29 mouse cellular contexts compared by ENCODE assay signal in genomic region chr5:36494709-36495108, GRCm38 (mm10). TPM values are rescaled to one million over a fixed set of nuclear protein-coding genes. Genes with fewer than 3 reads are reported as not detected.
"Had no signal": no experiment of that assay in that cellular context is flagged by ENCODE, and none has a peak within 500 bp of the region (broad histone marks: within the 10 kb centered on the region; RNA-seq: fewer than 3 reads in every experiment).

No protein-coding gene starts in this region.

- DNase-seq: cerebellum, adult 8-10 months; cerebellum, adult 9-10 months; cerebellum, adult 9-11 months; cerebellum, postnatal 10 days; cerebellum, postnatal 14 days; cerebellum, postnatal 25 days; cerebellum, postnatal 36 days; embryo, embryonic 11 days; forebrain, postnatal 0 days; gastrocnemius, adult 2 months; gastrocnemius, postnatal 10 days; gastrocnemius, postnatal 14 days; gastrocnemius, postnatal 25 days; gastrocnemius, postnatal 36 days; heart, adult 11 months; heart, adult 18-20 months; heart, adult 2 months had no signal

- H3K4me3 ChIP-seq: embryonic facial prominence, embryonic 10.5 days; embryonic facial prominence, embryonic 12.5 days; embryonic facial prominence, embryonic 13.5 days; embryonic facial prominence, embryonic 15.5 days; erythroblast, embryonic 14.5 days; forebrain, embryonic 10.5 days; forebrain, embryonic 12.5 days; forebrain, embryonic 13.5 days; forebrain, embryonic 15.5 days; gastrocnemius, adult 2 months; heart, adult 2 months had no signal

- H3K27ac ChIP-seq: embryonic facial prominence, embryonic 10.5 days; embryonic facial prominence, embryonic 12.5 days; embryonic facial prominence, embryonic 13.5 days; embryonic facial prominence, embryonic 15.5 days; forebrain, embryonic 10.5 days; forebrain, embryonic 12.5 days; forebrain, embryonic 13.5 days; forebrain, embryonic 15.5 days; gastrocnemius, adult 2 months; heart, adult 2 months had no signal

- ATAC-seq: forebrain, embryonic 13.5 days; forebrain, embryonic 14.5 days; forebrain, embryonic 15.5 days; forebrain, embryonic 16.5 days; forebrain, postnatal 0 days had no signal

RNA-seq across cellular contexts. Expression of gene Ccdc96, which starts 10.3 kb away (rescaled TPM):
- total RNA-seq: granulocyte monocyte progenitor cell, adult 5-6 weeks had no signal
